Mouse (Mus musculus) testis, postnatal 14 days (tissue): ENCODE results near the gene Ckap5.
A peak's percentile ranks its signal among the peaks of the same experiment; 100 is the strongest.
"Not testable (repeated sequence)": the region's sequence is repeated elsewhere in the genome, so short reads cannot be mapped to it uniquely, and the experiment has no call there.

Source experiments
- DNase-seq: peaks from one replicate; pipeline ENCODE4 v3.0.0; 2021; ENCODE audit warnings: low spot score

Ckap5 gene

GRCm38 (mm10) chr2:91526294-91527146 lies at the start of gene Ckap5:
Gene Ckap5 (plus strand): TSS chr2:91526762.
- peak; percentile 98 for DNase-seq

- no peak for DNase-seq
Measured at GRCm38 (mm10) chr2:91476841-91477240, 49.7 kb upstream of the Ckap5 start.

GRCm38 (mm10) chr2:91480399-91480801 lies 46.2 kb upstream of the Ckap5 start:
- no peak for DNase-seq

- no peak for DNase-seq
Measured at GRCm38 (mm10) chr2:91480805-91481514, 45.6 kb upstream of the Ckap5 start.

- no peak for DNase-seq
Measured at GRCm38 (mm10) chr2:91484698-91485097, 41.9 kb upstream of the Ckap5 start.

- no peak for DNase-seq
Measured at GRCm38 (mm10) chr2:91485256-91485655, 41.3 kb upstream of the Ckap5 start.

- DNase-seq, result not testable (repeated sequence)
Measured at GRCm38 (mm10) chr2:91487295-91487694, 39.3 kb upstream of the Ckap5 start.

GRCm38 (mm10) chr2:91492071-91492635 lies 34.4 kb upstream of the Ckap5 start:
- DNase-seq, result no peak

GRCm38 (mm10) chr2:91493981-91494380 lies 32.6 kb upstream of the Ckap5 start:
- DNase-seq, result no peak

GRCm38 (mm10) chr2:91498093-91498719 lies 28.4 kb upstream of the Ckap5 start:
- DNase-seq, result no peak

- DNase-seq, result no peak
Measured at GRCm38 (mm10) chr2:91508076-91508475, 18.5 kb upstream of the Ckap5 start.

- DNase-seq, result no peak
Measured at GRCm38 (mm10) chr2:91517186-91517585, 9.4 kb upstream of the Ckap5 start.

- DNase-seq, result no peak
Measured at GRCm38 (mm10) chr2:91527147-91527486, 555 bp downstream of the Ckap5 start.

GRCm38 (mm10) chr2:91537588-91538205 lies 11.1 kb downstream of the Ckap5 start:
- peak; percentile 83 for DNase-seq

- no peak for DNase-seq
Measured at GRCm38 (mm10) chr2:91568125-91568524, 41.6 kb downstream of the Ckap5 start.

- no peak for DNase-seq
Measured at GRCm38 (mm10) chr2:91580894-91581293, 54.3 kb downstream of the Ckap5 start.

GRCm38 (mm10) chr2:91586242-91586641 lies 59.7 kb downstream of the Ckap5 start:
- DNase-seq, result no peak

- DNase-seq, result no peak
Measured at GRCm38 (mm10) chr2:91600475-91600874, 73.9 kb downstream of the Ckap5 start.

GRCm38 (mm10) chr2:91602389-91602788 lies 75.8 kb downstream of the Ckap5 start:
- no peak for DNase-seq

GRCm38 (mm10) chr2:91609370-91609769 lies 82.8 kb downstream of the Ckap5 start:
- not testable (repeated sequence) for DNase-seq

- no peak for DNase-seq
Measured at GRCm38 (mm10) chr2:91622356-91622755, 95.8 kb downstream of the Ckap5 start.

GRCm38 (mm10) chr2:91623366-91623765 lies 96.8 kb downstream of the Ckap5 start:
- DNase-seq, result not testable (repeated sequence)
